Mouse (Mus musculus): ENCODE measurements around the gene Fsd1. TPM values are rescaled to one million over a fixed set of nuclear protein-coding genes. Genes with fewer than 3 reads are reported as not detected.

Fsd1 gene
- total and polyA plus RNA-seq, 3 experiments: 0.27 TPM; not detected in 2

DNA sequence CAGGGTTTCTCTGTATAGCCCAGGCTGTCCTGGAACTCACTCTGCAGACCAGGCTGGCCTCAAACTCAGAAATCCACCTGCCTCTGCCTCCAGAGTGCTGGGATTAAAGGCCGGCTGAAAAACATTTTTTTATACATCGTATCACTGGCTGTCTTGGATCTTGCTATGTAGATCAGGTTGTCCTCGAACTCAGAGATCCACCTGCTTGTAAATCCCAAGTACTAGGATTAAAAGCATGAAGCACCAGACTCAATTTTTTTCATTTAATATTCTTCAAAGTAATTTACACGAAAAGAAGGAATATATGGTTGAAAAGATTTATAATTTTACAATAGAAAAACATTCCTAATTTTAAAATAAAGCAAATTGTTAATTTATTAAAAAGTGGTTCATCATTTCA is 53.0 kb downstream of the Fsd1 start:
- no peak for DNase-seq (ENCODE audit: low spot score)
- H3K9me3 ChIP-seq (replicated peaks): no peaks in the 10 kb centered on the region
- peaks cover 63% of the 10 kb centered on the region for H3K4me1 ChIP-seq (ENCODE audit: insufficient read depth, low read depth, low read length)

GRCm38 (mm10) chr17:56040030-56040856 is 53.9 kb downstream of the Fsd1 start, which contains the start of gene Chaf1a:
TSS of gene Chaf1a (plus strand) at chr17:56040439.
- ATAC-seq (ENCODE audit: extremely low read depth, insufficient number of reproducible peaks, low FRiP score, poor library complexity, severe bottlenecking) (peak; percentile 82), DNase-seq (ENCODE audit: low spot score) (peak; percentile 97)
- no peak for TF ChIP-seq GATA2 (IDR thresholded peaks at IDR 0.05; ENCODE audit: borderline replicate concordance, low read depth, low read length)
- TF ChIP-seq CTCF (IDR thresholded peaks at IDR 0.05; ENCODE audit: low read depth, low read length): no peak
- no peak for TF ChIP-seq POLR2AphosphoS5 (IDR thresholded peaks at IDR 0.05; ENCODE audit: insufficient replicate concordance, low read depth, low read length)
- no peak for TF ChIP-seq GATA1 (IDR thresholded peaks at IDR 0.05; ENCODE audit: borderline replicate concordance, low read length)
- no peak for TF ChIP-seq TAL1 (conservative IDR thresholded peaks at IDR 0.05; ENCODE audit: low read depth, low read length)
- H3K4me1 ChIP-seq (ENCODE audit: insufficient read depth, low read depth, low read length): peaks cover 59% of the 10 kb centered on the region
- peak within 1 kb of the TSS; percentile 77 for H3K4me3 ChIP-seq (ENCODE audit: low read depth, low read length)
- H3K36me3 ChIP-seq (replicated peaks): peaks cover 35% of the 10 kb centered on the region
- no peaks in the 10 kb centered on the region for H3K27me3 ChIP-seq (ENCODE audit: insufficient read depth, low read length)
- H3K9me3 ChIP-seq (replicated peaks): no peaks in the 10 kb centered on the region

More for the DNA sequence above, 53.0 kb downstream of the Fsd1 start:
- Histone ChIP-seq H3K36me3 (replicated peaks) (peaks cover 35% of the 10 kb centered on the region), H3K27me3 (ENCODE audit: insufficient read depth, low read length) (no peaks in the 10 kb centered on the region), H3K4me3 (ENCODE audit: low read depth, low read length) (peak overlapping the region; percentile 77; the same call in 1 of the 2 replicates)
- TF ChIP-seq TAL1 (conservative IDR thresholded peaks at IDR 0.05; ENCODE audit: low read depth, low read length) (no peak), CTCF (IDR thresholded peaks at IDR 0.05; ENCODE audit: low read depth, low read length) (no peak), GATA1 (IDR thresholded peaks at IDR 0.05; ENCODE audit: borderline replicate concordance, low read length) (no peak), POLR2AphosphoS5 (IDR thresholded peaks at IDR 0.05; ENCODE audit: insufficient replicate concordance, low read depth, low read length) (no peak), GATA2 (IDR thresholded peaks at IDR 0.05; ENCODE audit: borderline replicate concordance, low read depth, low read length) (no peak)
- ATAC-seq (ENCODE audit: extremely low read depth, insufficient number of reproducible peaks, low FRiP score, poor library complexity, severe bottlenecking): no peak

DNA sequence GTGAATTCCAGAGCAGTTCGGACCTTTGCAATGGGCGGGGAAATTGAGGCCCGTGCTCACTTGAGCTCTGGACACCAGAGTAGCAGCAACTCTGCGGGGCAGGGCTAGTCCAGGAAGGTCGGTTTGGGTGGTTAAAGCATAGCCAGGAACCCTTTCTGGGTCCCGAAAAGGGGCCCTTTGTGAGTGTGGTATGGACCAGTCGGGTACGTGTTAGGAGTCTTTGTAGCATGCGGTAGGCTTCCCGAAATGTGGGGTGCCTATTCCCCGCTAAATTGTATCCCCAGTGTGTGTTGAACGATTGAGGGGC is 54.5 kb downstream of the Fsd1 start:
- DNase-seq (ENCODE audit: low spot score) (no peak), ATAC-seq (ENCODE audit: extremely low read depth, insufficient number of reproducible peaks, low FRiP score, poor library complexity, severe bottlenecking) (no peak)
- TF ChIP-seq GATA2 (IDR thresholded peaks at IDR 0.05; ENCODE audit: borderline replicate concordance, low read depth, low read length): no peak
- no peak for TF ChIP-seq CTCF (IDR thresholded peaks at IDR 0.05; ENCODE audit: low read depth, low read length)
- TF ChIP-seq POLR2AphosphoS5 (IDR thresholded peaks at IDR 0.05; ENCODE audit: insufficient replicate concordance, low read depth, low read length): no peak
- no peak for TF ChIP-seq TAL1 (conservative IDR thresholded peaks at IDR 0.05; ENCODE audit: low read depth, low read length)
- TF ChIP-seq GATA1 (IDR thresholded peaks at IDR 0.05; ENCODE audit: borderline replicate concordance, low read length): no peak
- Histone ChIP-seq H3K4me1 (ENCODE audit: insufficient read depth, low read depth, low read length) (peaks cover 60% of the 10 kb centered on the region), H3K9me3 (replicated peaks) (no peaks in the 10 kb centered on the region), H3K4me3 (ENCODE audit: low read depth, low read length) (peak overlapping the region; percentile 77), H3K36me3 (replicated peaks) (peaks cover 40% of the 10 kb centered on the region), H3K27me3 (ENCODE audit: insufficient read depth, low read length) (no peaks in the 10 kb centered on the region)

Other genes with a start within 250 kb of the Fsd1 start
- gene Adgre4, start 236.5 kb upstream of the Fsd1 start, total RNA-seq (2014; fragmentation: Nextera tagmentation): 0.53 and 2.1 TPM in 2 replicates
- gene Adgre4, start 236.5 kb upstream of the Fsd1 start, total RNA-seq (2017): 0.70 and 1.1 TPM in 2 replicates
- gene Adgre4, start 236.5 kb upstream of the Fsd1 start, polyA plus RNA-seq (2012): 0.02 TPM in 1 of 2 replicates, not detected in the other
- 7.7 and 10.0 TPM in 2 replicates for gene Zfp119a, start 107.6 kb upstream of the Fsd1 start, total RNA-seq (2014; fragmentation: Nextera tagmentation)
- gene Zfp119a, start 107.6 kb upstream of the Fsd1 start, total RNA-seq (2017): 8.4 TPM in 2 replicates
- 0.09 and 0.26 TPM in 2 replicates for gene Zfp119a, start 107.6 kb upstream of the Fsd1 start, polyA plus RNA-seq (2012)
- 14.7 and 21.5 TPM in 2 replicates for gene Zfp959, start 94.4 kb upstream of the Fsd1 start, total RNA-seq (2014; fragmentation: Nextera tagmentation)
- gene Zfp959, start 94.4 kb upstream of the Fsd1 start, total RNA-seq (2017): 17.8 and 19.9 TPM in 2 replicates
- 1.2 and 1.3 TPM in 2 replicates for gene Zfp959, start 94.4 kb upstream of the Fsd1 start, polyA plus RNA-seq (2012)
- gene Zfp119b, start 37.0 kb upstream of the Fsd1 start, total RNA-seq (2014; fragmentation: Nextera tagmentation): 2.2 and 4.2 TPM in 2 replicates
- gene Zfp119b, start 37.0 kb upstream of the Fsd1 start, total RNA-seq (2017): 7.8 and 10.0 TPM in 2 replicates
- 0.22 and 0.39 TPM in 2 replicates for gene Zfp119b, start 37.0 kb upstream of the Fsd1 start, polyA plus RNA-seq (2012)
- gene Ebi3, start 33.9 kb upstream of the Fsd1 start, total RNA-seq (2014; fragmentation: Nextera tagmentation): 0.63 and 0.98 TPM in 2 replicates
- gene Ebi3, start 33.9 kb upstream of the Fsd1 start, total RNA-seq (2017): 1.6 and 2.0 TPM in 2 replicates
- gene Ebi3, start 33.9 kb upstream of the Fsd1 start, polyA plus RNA-seq (2012): 2.5 and 2.6 TPM in 2 replicates
- gene Yju2, start 27.4 kb upstream of the Fsd1 start, total RNA-seq (2014; fragmentation: Nextera tagmentation): 8.3 and 12.6 TPM in 2 replicates
- 16.7 and 18.1 TPM in 2 replicates for gene Yju2, start 27.4 kb upstream of the Fsd1 start, total RNA-seq (2017)
- 27.8 and 33.5 TPM in 2 replicates for gene Yju2, start 27.4 kb upstream of the Fsd1 start, polyA plus RNA-seq (2012)
- not detected in 2 replicates for gene Shd, start 16.0 kb upstream of the Fsd1 start, total RNA-seq (2014; fragmentation: Nextera tagmentation)
- 0.58 TPM in 1 of 2 replicates, not detected in the other for gene Shd, start 16.0 kb upstream of the Fsd1 start, total RNA-seq (2017)
- gene Shd, start 16.0 kb upstream of the Fsd1 start, polyA plus RNA-seq (2012): 0.33 and 0.59 TPM in 2 replicates
- not detected in 2 replicates for gene Stap2, start 19.1 kb downstream of the Fsd1 start, total RNA-seq (2014; fragmentation: Nextera tagmentation)
- 0.27 and 0.29 TPM in 2 replicates for gene Stap2, start 19.1 kb downstream of the Fsd1 start, total RNA-seq (2017)
- gene Stap2, start 19.1 kb downstream of the Fsd1 start, polyA plus RNA-seq (2012): not detected in 2 replicates
- gene Mpnd, start 19.2 kb downstream of the Fsd1 start, total RNA-seq (2014; fragmentation: Nextera tagmentation): 11.2 and 25.4 TPM in 2 replicates
- gene Mpnd, start 19.2 kb downstream of the Fsd1 start, total RNA-seq (2017): 39.1 and 43.9 TPM in 2 replicates
- 46.2 and 48.5 TPM in 2 replicates for gene Mpnd, start 19.2 kb downstream of the Fsd1 start, polyA plus RNA-seq (2012)
- 21.6 and 24.3 TPM in 2 replicates for gene Sh3gl1, start 50.1 kb downstream of the Fsd1 start, total RNA-seq (2014; fragmentation: Nextera tagmentation)
- gene Sh3gl1, start 50.1 kb downstream of the Fsd1 start, total RNA-seq (2017): 28.5 and 30.1 TPM in 2 replicates
- gene Sh3gl1, start 50.1 kb downstream of the Fsd1 start, polyA plus RNA-seq (2012): 64.2 and 74.6 TPM in 2 replicates
- gene Chaf1a, start 53.9 kb downstream of the Fsd1 start, total RNA-seq (2014; fragmentation: Nextera tagmentation): 31.2 and 32.9 TPM in 2 replicates
- gene Chaf1a, start 53.9 kb downstream of the Fsd1 start, total RNA-seq (2017): 29.0 and 31.3 TPM in 2 replicates
- 84.1 and 143 TPM in 2 replicates for gene Chaf1a, start 53.9 kb downstream of the Fsd1 start, polyA plus RNA-seq (2012)
- gene Ubxn6, start 88.5 kb downstream of the Fsd1 start, total RNA-seq (2014; fragmentation: Nextera tagmentation): 9.0 and 9.3 TPM in 2 replicates
- 17.1 and 19.1 TPM in 2 replicates for gene Ubxn6, start 88.5 kb downstream of the Fsd1 start, total RNA-seq (2017)
- gene Ubxn6, start 88.5 kb downstream of the Fsd1 start, polyA plus RNA-seq (2012): 21.2 and 21.4 TPM in 2 replicates
- gene Hdgfl2, start 93.1 kb downstream of the Fsd1 start, total RNA-seq (2014; fragmentation: Nextera tagmentation): 31.1 and 37.6 TPM in 2 replicates
- 73.3 and 76.0 TPM in 2 replicates for gene Hdgfl2, start 93.1 kb downstream of the Fsd1 start, total RNA-seq (2017)
- gene Hdgfl2, start 93.1 kb downstream of the Fsd1 start, polyA plus RNA-seq (2012): 174 and 201 TPM in 2 replicates
- gene Plin4, start 123.3 kb downstream of the Fsd1 start, total RNA-seq (2014; fragmentation: Nextera tagmentation): not detected in 2 replicates
- gene Plin4, start 123.3 kb downstream of the Fsd1 start, total RNA-seq (2017): 0.05 and 0.06 TPM in 2 replicates
- gene Plin4, start 123.3 kb downstream of the Fsd1 start, polyA plus RNA-seq (2012): not detected in 2 replicates
- not detected in 2 replicates for gene Plin5, start 131.1 kb downstream of the Fsd1 start, total RNA-seq (2014; fragmentation: Nextera tagmentation)
- gene Plin5, start 131.1 kb downstream of the Fsd1 start, total RNA-seq (2017): 0.06 TPM in 1 of 2 replicates, not detected in the other
- not detected in 2 replicates for gene Plin5, start 131.1 kb downstream of the Fsd1 start, polyA plus RNA-seq (2012)
- gene Lrg1, start 135.5 kb downstream of the Fsd1 start, total RNA-seq (2014; fragmentation: Nextera tagmentation): not detected in 2 replicates
- not detected in 2 replicates for gene Lrg1, start 135.5 kb downstream of the Fsd1 start, total RNA-seq (2017)
- gene Lrg1, start 135.5 kb downstream of the Fsd1 start, polyA plus RNA-seq (2012): 0.04 TPM in 1 of 2 replicates, not detected in the other
- gene Sema6b, start 153.8 kb downstream of the Fsd1 start, total RNA-seq (2014; fragmentation: Nextera tagmentation): 2.7 and 4.0 TPM in 2 replicates
- gene Sema6b, start 153.8 kb downstream of the Fsd1 start, total RNA-seq (2017): 3.4 and 3.6 TPM in 2 replicates
- 14.1 and 16.1 TPM in 2 replicates for gene Sema6b, start 153.8 kb downstream of the Fsd1 start, polyA plus RNA-seq (2012)
- gene Tnfaip8l1, start 176.0 kb downstream of the Fsd1 start, total RNA-seq (2014; fragmentation: Nextera tagmentation): 2.0 and 2.1 TPM in 2 replicates
- 2.8 and 3.2 TPM in 2 replicates for gene Tnfaip8l1, start 176.0 kb downstream of the Fsd1 start, total RNA-seq (2017)
- 1.0 and 1.1 TPM in 2 replicates for gene Tnfaip8l1, start 176.0 kb downstream of the Fsd1 start, polyA plus RNA-seq (2012)
- gene Mydgf, start 197.4 kb downstream of the Fsd1 start, total RNA-seq (2014; fragmentation: Nextera tagmentation): 19.9 and 22.0 TPM in 2 replicates
- 32.3 and 36.2 TPM in 2 replicates for gene Mydgf, start 197.4 kb downstream of the Fsd1 start, total RNA-seq (2017)
- gene Mydgf, start 197.4 kb downstream of the Fsd1 start, polyA plus RNA-seq (2012): 27.3 and 36.6 TPM in 2 replicates
- gene Dpp9, start 232.4 kb downstream of the Fsd1 start, total RNA-seq (2014; fragmentation: Nextera tagmentation): 22.4 and 26.8 TPM in 2 replicates
- 13.0 and 14.4 TPM in 2 replicates for gene Dpp9, start 232.4 kb downstream of the Fsd1 start, total RNA-seq (2017)
- 61.8 and 62.4 TPM in 2 replicates for gene Dpp9, start 232.4 kb downstream of the Fsd1 start, polyA plus RNA-seq (2012)